Mouse (Mus musculus) forelimb bud, embryonic 11.5 days (tissue): ENCODE measurements at regions not wholly inside any gene's neighbourhood (a gene's known extent, or its start where the extent isn't known, plus 50 kb on each side); places are given as distances from the start of the nearest gene placed in this dataset.

Source experiments
- DNase-seq: peaks from one replicate; pipeline ENCODE4 v3.0.0-alpha.2; 2012; ENCODE audit warnings: low read depth, low spot score

DNA sequence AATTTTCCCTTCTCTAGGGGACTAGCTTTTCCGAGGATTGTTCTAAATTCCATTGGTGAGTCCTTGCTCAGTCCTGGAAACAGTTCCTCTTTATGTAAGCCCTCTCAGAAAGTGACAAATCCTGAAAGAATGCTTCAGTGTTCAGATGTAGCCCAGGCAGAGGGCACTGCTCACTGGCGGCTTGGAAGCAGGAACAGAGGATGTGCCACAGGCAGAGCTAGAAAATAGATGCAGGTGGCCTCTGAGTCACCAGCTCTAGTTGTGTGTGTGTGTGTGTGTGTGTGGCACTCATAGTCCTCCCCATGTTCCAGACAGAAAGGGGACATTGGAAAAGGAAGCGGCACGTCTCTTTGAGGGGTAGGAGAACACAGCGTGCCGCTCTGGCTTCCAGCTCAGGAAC, 52.5 kb upstream of the Ampd3 start:
- DNase-seq: no peak

GRCm38 (mm10) chr7:110717104-110717503, 50.9 kb upstream of the Ampd3 start:
- no peak for DNase-seq
